Mouse (Mus musculus): ENCODE results near the gene Csrp1.

- TF ChIP-seq CTCF (IDR thresholded peaks at IDR 0.05 in 2 of 3, conservative IDR thresholded peaks at IDR 0.05 in 1 of 3; ENCODE audit: control insufficient read depth in 1 of 3, insufficient read depth in 1 of 3, low read depth in 2 of 3, low read length in 3 of 3, poor library complexity in 1 of 3, severe bottlenecking in 1 of 3), result no peak
- TF ChIP-seq GABPA (IDR thresholded peaks at IDR 0.05; ENCODE audit: low read depth, low read length), result no peak
- no peak for TF ChIP-seq MAFK (IDR thresholded peaks at IDR 0.05; ENCODE audit: borderline replicate concordance, low read depth, low read length)
These were observed 46.1 kb downstream of the Csrp1 start, which contains the start of gene Phlda3 for GRCm38 (mm10) chr1:135765645-135766591.

Measured in MEL (cell line).